Mouse (Mus musculus) kidney, adult 2 months (tissue): ENCODE data around the gene Morn5.

Experiments used
- CTCF ChIP-seq: fragments of 200-500 bp; conservative IDR thresholded peaks from 2 replicates; pipeline ENCODE4 v1.5.1; 2011; ENCODE audit warnings: low read depth, mild to moderate bottlenecking, control low read depth, low read length, moderate library complexity, mixed read lengths; ENCODE audit not compliant: insufficient read depth, insufficient read length
- POLR2A ChIP-seq: fragments of 200-500 bp; IDR thresholded peaks from one replicate; pipeline ENCODE4 v1.6.1; 2011; ENCODE audit warnings: low read depth, low read length, control low read depth

- TF ChIP-seq CTCF (no peak), POLR2A (no peak)
These were observed 79.8 kb downstream of the Morn5 start for GRCm38 (mm10) chr2:36129051-36129450.
